Mouse (Mus musculus) CH12.LX (cell line): ENCODE measurements around the gene Btbd1. TPM values are rescaled to one million over a fixed set of nuclear protein-coding genes. Genes with fewer than 3 reads are reported as not detected.

ENCODE experiments used
- DNase-seq: peaks from one replicate; pipeline ENCODE4 v3.0.0-alpha.2; 2013; ENCODE audit errors: extremely low read depth
- H3K27ac ChIP-seq: 2 replicates; pipeline ENCODE4 v1.5.1; 2012; ENCODE audit warnings: low read depth, mild to moderate bottlenecking, control low read depth, moderate library complexity; ENCODE audit not compliant: insufficient read depth
- H3K27me3 ChIP-seq: replicated peaks from 2 replicates; pipeline ENCODE3; 2012; ENCODE audit warnings: inconsistent platforms
- H3K36me3 ChIP-seq, 2 experiments: replicated peaks in 1 of 2; 2 replicates each; pipeline versions ENCODE3 to v1.6.1; 2012; ENCODE audit warnings: inconsistent platforms in 1 of 2, low read length in 1 of 2, mild to moderate bottlenecking in 1 of 2, mixed read lengths in 1 of 2, moderate library complexity in 1 of 2; ENCODE audit not compliant: control insufficient read depth in 1 of 2, insufficient read depth in 1 of 2
- H3K4me1 ChIP-seq, 2 experiments: 2 replicates each; pipeline ENCODE4 v1.6.1; 2012; ENCODE audit warnings: inconsistent platforms in 1 of 2, moderate library complexity in 1 of 2; ENCODE audit not compliant: insufficient read depth in 2 of 2, control insufficient read depth in 1 of 2
- H3K4me2 ChIP-seq: 2 replicates; pipeline ENCODE4 v1.6.1; 2012; ENCODE audit warnings: low read depth, mild to moderate bottlenecking, control low read depth; ENCODE audit not compliant: poor library complexity, insufficient read depth, severe bottlenecking
- H3K4me3 ChIP-seq, 3 experiments: fragments of 150-350 bp in 1 of 3; sonication (generic) in 1 of 3; replicated peaks in 1 of 3; 2 replicates each; pipeline versions ENCODE3 to v1.5.1; 2011 to 2012; ENCODE audit warnings: low read depth in 2 of 3, low read length in 2 of 3, mild to moderate bottlenecking in 2 of 3, moderate library complexity in 2 of 3, control low read depth in 1 of 3, improper control_type of control experiment in 1 of 3, inconsistent platforms in 1 of 3, mixed read lengths in 1 of 3; ENCODE audit not compliant: poor library complexity in 1 of 3
- H3K79me2 ChIP-seq: replicated peaks from 2 replicates; pipeline ENCODE4 v1.6.1; 2012; ENCODE audit warnings: mild to moderate bottlenecking, moderate library complexity; ENCODE audit not compliant: control insufficient read depth, poor library complexity, insufficient read depth, severe bottlenecking; ENCODE audit errors: extremely low read depth
- H3K9ac ChIP-seq: 2 replicates; pipeline ENCODE4 v1.6.1; 2012; ENCODE audit warnings: low read depth, mild to moderate bottlenecking, control low read depth, moderate library complexity; ENCODE audit not compliant: insufficient read depth
- H3K9me3 ChIP-seq: replicated peaks from 2 replicates; pipeline ENCODE3; 2012; ENCODE audit warnings: low read length, inconsistent platforms, mixed read lengths
- BHLHE40 ChIP-seq: IDR thresholded peaks from 2 replicates; pipeline ENCODE4 v1.6.1; 2011; ENCODE audit warnings: mild to moderate bottlenecking, low read depth, low read length, improper control_type of control experiment
- CHD1 ChIP-seq: IDR thresholded peaks from 2 replicates; pipeline ENCODE4 v1.6.1; 2012; ENCODE audit warnings: low read depth, low read length, improper control_type of control experiment, inconsistent platforms
- CTCF ChIP-seq, 2 experiments: IDR thresholded peaks in 1 of 2; conservative IDR thresholded peaks in 1 of 2; 2 replicates each; pipeline ENCODE4 v1.5.1; 2011 to 2012; ENCODE audit warnings: low read depth in 2 of 2, low read length in 2 of 2, improper control_type of control experiment in 1 of 2, inconsistent platforms in 1 of 2, mild to moderate bottlenecking in 1 of 2, moderate library complexity in 1 of 2
- E2F4 ChIP-seq: IDR thresholded peaks from 2 replicates; pipeline ENCODE4 v1.6.1; 2011; ENCODE audit warnings: low read depth, low read length, improper control_type of control experiment; ENCODE audit not compliant: insufficient replicate concordance
- ELF1 ChIP-seq: IDR thresholded peaks from 2 replicates; pipeline ENCODE4 v1.6.1; 2014; ENCODE audit warnings: low read depth, mild to moderate bottlenecking, inconsistent platforms, low read length, improper control_type of control experiment
- EP300 ChIP-seq: IDR thresholded peaks from 2 replicates; pipeline ENCODE4 v1.6.1; 2011; ENCODE audit warnings: low read length, improper control_type of control experiment
- ETS1 ChIP-seq: conservative IDR thresholded peaks from 2 replicates; pipeline ENCODE4 v1.6.1; 2012; ENCODE audit warnings: low read depth, mild to moderate bottlenecking, inconsistent platforms, low read length, improper control_type of control experiment, moderate library complexity
- GABPA ChIP-seq: IDR thresholded peaks from 2 replicates; pipeline ENCODE4 v1.6.1; 2012; ENCODE audit warnings: low read depth, low read length, improper control_type of control experiment, inconsistent platforms; ENCODE audit not compliant: insufficient replicate concordance
- HCFC1 ChIP-seq: IDR thresholded peaks from 2 replicates; pipeline ENCODE4 v1.6.1; 2012; ENCODE audit warnings: low read depth, mild to moderate bottlenecking, inconsistent platforms, low read length, improper control_type of control experiment
- IRF4 ChIP-seq: IDR thresholded peaks from 2 replicates; pipeline ENCODE4 v1.6.1; 2014; ENCODE audit warnings: low read depth, mild to moderate bottlenecking, inconsistent platforms, low read length, improper control_type of control experiment
- JUND ChIP-seq: conservative IDR thresholded peaks from 2 replicates; pipeline ENCODE4 v1.6.1; 2011; ENCODE audit warnings: low read depth, low read length, improper control_type of control experiment
- MAFK ChIP-seq: IDR thresholded peaks from 2 replicates; pipeline ENCODE4 v1.6.1; 2011; ENCODE audit warnings: low read length, improper control_type of control experiment; ENCODE audit not compliant: insufficient replicate concordance
- MAZ ChIP-seq: IDR thresholded peaks from 2 replicates; pipeline ENCODE4 v1.6.1; 2012; ENCODE audit warnings: low read depth, mild to moderate bottlenecking, inconsistent platforms, low read length, improper control_type of control experiment, moderate library complexity
- MEF2A ChIP-seq: IDR thresholded peaks from 2 replicates; pipeline ENCODE4 v1.6.1; 2014; ENCODE audit warnings: low read depth, mild to moderate bottlenecking, inconsistent platforms, low read length, improper control_type of control experiment, borderline replicate concordance
- NELFE ChIP-seq: IDR thresholded peaks from 2 replicates; pipeline ENCODE4 v1.6.1; 2011; ENCODE audit warnings: low read depth, low read length, improper control_type of control experiment
- NRF1 ChIP-seq: IDR thresholded peaks from 2 replicates; pipeline ENCODE4 v1.6.1; 2014; ENCODE audit warnings: low read depth, mild to moderate bottlenecking, inconsistent platforms, low read length, improper control_type of control experiment, moderate library complexity
- RAD21 ChIP-seq: IDR thresholded peaks from 2 replicates; pipeline ENCODE4 v1.6.1; 2011; ENCODE audit warnings: low read depth, mild to moderate bottlenecking, low read length, improper control_type of control experiment, moderate library complexity
- RCOR1 ChIP-seq: conservative IDR thresholded peaks from 2 replicates; pipeline ENCODE4 v1.6.1; 2012; ENCODE audit warnings: low read depth, mild to moderate bottlenecking, inconsistent platforms, low read length, improper control_type of control experiment
- TBP ChIP-seq: conservative IDR thresholded peaks from 2 replicates; pipeline ENCODE4 v1.6.1; 2011; ENCODE audit warnings: low read depth, low read length, improper control_type of control experiment
- TCF12 ChIP-seq: IDR thresholded peaks from 2 replicates; pipeline ENCODE4 v1.6.1; 2014; ENCODE audit warnings: low read depth, mild to moderate bottlenecking, inconsistent platforms, low read length, improper control_type of control experiment
- USF1 ChIP-seq: IDR thresholded peaks from 2 replicates; pipeline ENCODE4 v1.6.1; 2014; ENCODE audit warnings: low read depth, mild to moderate bottlenecking, inconsistent platforms, low read length, improper control_type of control experiment
- USF2 ChIP-seq: conservative IDR thresholded peaks from 2 replicates; pipeline ENCODE4 v1.6.1; 2011; ENCODE audit warnings: low read depth, low read length, improper control_type of control experiment
- ZC3H11A ChIP-seq: IDR thresholded peaks from 2 replicates; pipeline ENCODE4 v1.6.1; 2012; ENCODE audit warnings: low read depth, mild to moderate bottlenecking, inconsistent platforms, low read length, improper control_type of control experiment
- ZKSCAN1 ChIP-seq: IDR thresholded peaks from 2 replicates; pipeline ENCODE4 v1.6.1; 2012; ENCODE audit warnings: low read depth, inconsistent platforms, low read length, improper control_type of control experiment, borderline replicate concordance
- ZMIZ1 ChIP-seq: IDR thresholded peaks from 2 replicates; pipeline ENCODE4 v1.6.1; 2012; ENCODE audit warnings: low read depth, mild to moderate bottlenecking, inconsistent platforms, low read length, improper control_type of control experiment
- ZNF384 ChIP-seq: IDR thresholded peaks from 2 replicates; pipeline ENCODE4 v1.6.1; 2012; ENCODE audit warnings: low read depth, low read length, improper control_type of control experiment, inconsistent platforms
- dilution Hi-C: fragments of 300-500 bp; cut with MboI; formaldehyde crosslinking; loops from 2 replicates; pipeline ENCODE4 v1.14.3; 2020; ENCODE audit warnings: low sequenced_read_pairs; ENCODE audit not compliant: extremely low pct_unique_long_range_greater_than_20kb, extremely low pct_ligation_motif_present
- in situ Hi-C: fragments of 300-500 bp; cut with MboI; formaldehyde crosslinking; loops from 3 replicates; pipeline ENCODE4 v1.14.3; 2019; ENCODE audit warnings: low sequenced_read_pairs, low pct_ligation_motif_present, low pct_unique_long_range_greater_than_20kb, mixed read lengths
- polyA plus RNA-seq: library from polyadenylated mRNA; unstranded; fragments of >175 nt; gene quantifications from 2 replicates; pipeline ENCODE4 v1.2.1, GENCODE M21; 2012; ENCODE audit warnings: low read depth; ENCODE audit not compliant: insufficient read length
- total RNA-seq, 2 experiments: library from RNA; depleted of rRNA; stranded (reverse); fragments of 300-350 nt in 1 of 2; fragments of >200 nt in 1 of 2; gene quantifications; 2 replicates each; pipeline ENCODE4 v1.2.3; 2012 to 2014

Gene Btbd1
- total and polyA plus RNA-seq, 3 experiments = 45.8 to 88.8 (median 67.1) TPM

GRCm38 (mm10) chr7:81825381-81825780 is 3.9 kb downstream of the Btbd1 start:
- no peaks in the 10 kb centered on the region for H3K27me3 ChIP-seq
- no peak for DNase-seq
- in situ Hi-C loops = no loop called here
- TF ChIP-seq TBP (no peak), NELFE (no peak), CHD1 (no peak), NRF1 (no peak), MAZ (no peak), MAFK (no peak), RCOR1 (no peak), ZKSCAN1 (no peak), CTCF (conservative IDR thresholded peaks at IDR 0.05 in 1 of 2, IDR thresholded peaks at IDR 0.05 in 1 of 2; ENCODE audit: low read depth in 2 of 2, low read length in 2 of 2) (no peak), RAD21 (no peak), JUND (no peak), MEF2A (no peak), E2F4 (no peak), ZMIZ1 (no peak), EP300 (no peak), USF2 (no peak), BHLHE40 (no peak), TCF12 (no peak), ZC3H11A (no peak)
- TF ChIP-seq, all 38 proteins: peak for 0
- Histone ChIP-seq H3K4me3 (no peak overlapping the region), H3K4me1 (peaks cover 8 to 38% of the 10 kb centered on the region in 2 experiments), H3K27ac (no peak overlapping the region), H3K9ac (no peak overlapping the region), H3K36me3 (peaks cover 0 to 17% of the 10 kb centered on the region in 2 experiments), H3K9me3 (no peaks in the 10 kb centered on the region), H3K4me2 (no peak overlapping the region), H3K79me2 (peaks cover 52% of the 10 kb centered on the region)
- dilution Hi-C loops = no loop called here

- dilution Hi-C loops (no loop called here), in situ Hi-C loops (no loop called here)
- Histone ChIP-seq H3K4me1 (peaks cover 6 to 37% of the 10 kb centered on the region in 2 experiments), H3K27ac (no peak overlapping the region), H3K36me3 (peaks cover 0 to 17% of the 10 kb centered on the region in 2 experiments), H3K9me3 (no peaks in the 10 kb centered on the region), H3K4me2 (no peak overlapping the region), H3K27me3 (no peaks in the 10 kb centered on the region), H3K9ac (no peak overlapping the region), H3K4me3 (no peak overlapping the region), H3K79me2 (peaks cover 53% of the 10 kb centered on the region)
- no peak for DNase-seq
- TF ChIP-seq ELF1 (no peak), MAFK (no peak), ZKSCAN1 (no peak), NRF1 (no peak), CHD1 (no peak), ETS1 (no peak), GABPA (no peak), HCFC1 (no peak), TBP (no peak), ZNF384 (no peak), IRF4 (no peak), USF2 (no peak), E2F4 (no peak), NELFE (no peak), BHLHE40 (no peak), USF1 (no peak)
Measured at GRCm38 (mm10) chr7:81824906-81825305, 4.3 kb downstream of the Btbd1 start.
